Mouse (Mus musculus): Measurements from ENCODE around the gene Pitpnb. TPM values are rescaled to one million over a fixed set of nuclear protein-coding genes. Genes with fewer than 3 reads are reported as not detected.
A peak's percentile ranks its signal among the peaks of the same experiment; 100 is the strongest.

Pitpnb gene
- polyA plus RNA-seq, 1 experiment from 2014 or later, result 120 TPM

- 30% methylated on average over 10 of the region's 10 CpGs for WGBS
- DNase-seq (ENCODE audit: low spot score), result no peak
Measured at GRCm38 (mm10) chr5:111329782-111330416, 664 bp upstream of the Pitpnb start.

GRCm38 (mm10) chr5:111331099-111331435 is 504 bp downstream of the Pitpnb start:
- H3K9me3 ChIP-seq (ENCODE audit: control insufficient read depth, low read length), result no peaks in the 10 kb centered on the region
- ATAC-seq (ENCODE audit: low FRiP score), result no peak

More at GRCm38 (mm10) chr5:111329782-111330416, 664 bp upstream of the Pitpnb start:
- Histone ChIP-seq H3K36me3 (ENCODE audit: control insufficient read depth, insufficient read depth, low read length) (0 out of 2 replicates have a peak, but pooled peaks cover 3% of the 10 kb centered on the region), H3K4me2 (replicated peaks; ENCODE audit: low read depth, low read length) (peak overlapping the region; percentile 57), H3K27ac (ENCODE audit: low read depth, low read length) (peak overlapping the region; percentile 67), H3K27me3 (ENCODE audit: control insufficient read depth, insufficient read depth, low read length) (no peaks in the 10 kb centered on the region), H3K9me3 (ENCODE audit: control insufficient read depth, low read length) (no peaks in the 10 kb centered on the region), H3K9ac (ENCODE audit: low read depth, low read length) (peak overlapping the region; percentile 73), H3K4me1 (replicated peaks; ENCODE audit: control insufficient read depth, insufficient read depth, low read length) (0 out of 2 replicates have a peak, but pooled peaks cover 2% of the 10 kb centered on the region), H3K4me3 (ENCODE audit: low read depth, low read length) (peak overlapping the region; percentile 96)
- peak; percentile 52; the same call in 1 of the 2 replicates for ATAC-seq (ENCODE audit: low FRiP score)

GRCm38 (mm10) chr5:111335939-111336691 is 5.6 kb downstream of the Pitpnb start:
- Histone ChIP-seq H3K4me1 (replicated peaks; ENCODE audit: control insufficient read depth, insufficient read depth, low read length) (0 out of 2 replicates have a peak, but pooled peaks cover 2% of the 10 kb centered on the region), H3K4me2 (replicated peaks; ENCODE audit: low read depth, low read length) (no peak overlapping the region), H3K27ac (ENCODE audit: low read depth, low read length) (no peak overlapping the region), H3K27me3 (ENCODE audit: control insufficient read depth, insufficient read depth, low read length) (no peaks in the 10 kb centered on the region), H3K9ac (ENCODE audit: low read depth, low read length) (no peak overlapping the region), H3K36me3 (ENCODE audit: control insufficient read depth, insufficient read depth, low read length) (0 out of 2 replicates have a peak, but pooled peaks cover 7% of the 10 kb centered on the region), H3K4me3 (ENCODE audit: low read depth, low read length) (no peak overlapping the region), H3K9me3 (ENCODE audit: control insufficient read depth, low read length) (no peaks in the 10 kb centered on the region)
- 95% methylated on average over 8 of the region's 8 CpGs for WGBS
- DNase-seq (ENCODE audit: low spot score) (no peak), ATAC-seq (ENCODE audit: low FRiP score) (no peak)

More at GRCm38 (mm10) chr5:111331099-111331435, 504 bp downstream of the Pitpnb start:
- Histone ChIP-seq H3K4me3 (ENCODE audit: low read depth, low read length) (peak overlapping the region; percentile 96), H3K27me3 (ENCODE audit: control insufficient read depth, insufficient read depth, low read length) (no peaks in the 10 kb centered on the region), H3K9ac (ENCODE audit: low read depth, low read length) (peak overlapping the region; percentile 94), H3K36me3 (ENCODE audit: control insufficient read depth, insufficient read depth, low read length) (0 out of 2 replicates have a peak, but pooled peaks cover 3% of the 10 kb centered on the region), H3K27ac (ENCODE audit: low read depth, low read length) (peak overlapping the region; percentile 76; the same call in 1 of the 2 replicates), H3K4me2 (replicated peaks; ENCODE audit: low read depth, low read length) (peak overlapping the region; percentile 86), H3K4me1 (replicated peaks; ENCODE audit: control insufficient read depth, insufficient read depth, low read length) (0 out of 2 replicates have a peak, but pooled peaks cover 2% of the 10 kb centered on the region)
- DNase-seq (ENCODE audit: low spot score), result no peak
- WGBS, result 1% methylated on average over 14 of the region's 14 CpGs

DNA sequence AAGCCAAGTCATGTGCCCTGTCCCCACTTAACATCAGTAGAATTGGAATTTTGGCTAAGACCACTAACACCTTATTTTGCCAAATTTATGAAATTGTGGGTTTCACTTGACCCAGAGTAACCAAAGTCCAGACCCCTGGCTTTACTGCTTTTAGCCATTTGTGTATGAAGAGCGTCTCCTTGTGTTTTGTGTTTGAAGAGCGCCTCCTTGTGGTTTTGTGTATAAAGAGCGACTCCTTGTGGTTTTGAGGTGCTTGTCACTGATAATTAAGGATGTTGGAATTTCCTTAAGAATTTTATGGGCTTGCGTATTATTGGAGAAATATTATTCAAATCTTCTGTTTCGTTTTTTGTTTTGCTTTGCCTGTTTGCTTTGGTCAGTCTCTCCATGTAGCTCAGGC is 11.0 kb downstream of the Pitpnb start:
- no peak for ATAC-seq (ENCODE audit: low FRiP score)
- H3K4me3 ChIP-seq (ENCODE audit: low read depth, low read length), result no peak overlapping the region
- H3K9ac ChIP-seq (ENCODE audit: low read depth, low read length), result no peak overlapping the region
- no peaks in the 10 kb centered on the region for H3K27me3 ChIP-seq (ENCODE audit: control insufficient read depth, insufficient read depth, low read length)
- H3K27ac ChIP-seq (ENCODE audit: low read depth, low read length), result no peak overlapping the region
- H3K9me3 ChIP-seq (ENCODE audit: control insufficient read depth, low read length), result no peaks in the 10 kb centered on the region
- peak; percentile 67 for DNase-seq (ENCODE audit: low spot score)
- peaks cover 10% of the 10 kb centered on the region; the same call in 1 of the 2 replicates for H3K36me3 ChIP-seq (ENCODE audit: control insufficient read depth, insufficient read depth, low read length)
- 52% methylated on average over 5 of the region's 5 CpGs for WGBS
- no peaks in the 10 kb centered on the region for H3K4me1 ChIP-seq (replicated peaks; ENCODE audit: control insufficient read depth, insufficient read depth, low read length)
- no peak overlapping the region for H3K4me2 ChIP-seq (replicated peaks; ENCODE audit: low read depth, low read length)

DNA sequence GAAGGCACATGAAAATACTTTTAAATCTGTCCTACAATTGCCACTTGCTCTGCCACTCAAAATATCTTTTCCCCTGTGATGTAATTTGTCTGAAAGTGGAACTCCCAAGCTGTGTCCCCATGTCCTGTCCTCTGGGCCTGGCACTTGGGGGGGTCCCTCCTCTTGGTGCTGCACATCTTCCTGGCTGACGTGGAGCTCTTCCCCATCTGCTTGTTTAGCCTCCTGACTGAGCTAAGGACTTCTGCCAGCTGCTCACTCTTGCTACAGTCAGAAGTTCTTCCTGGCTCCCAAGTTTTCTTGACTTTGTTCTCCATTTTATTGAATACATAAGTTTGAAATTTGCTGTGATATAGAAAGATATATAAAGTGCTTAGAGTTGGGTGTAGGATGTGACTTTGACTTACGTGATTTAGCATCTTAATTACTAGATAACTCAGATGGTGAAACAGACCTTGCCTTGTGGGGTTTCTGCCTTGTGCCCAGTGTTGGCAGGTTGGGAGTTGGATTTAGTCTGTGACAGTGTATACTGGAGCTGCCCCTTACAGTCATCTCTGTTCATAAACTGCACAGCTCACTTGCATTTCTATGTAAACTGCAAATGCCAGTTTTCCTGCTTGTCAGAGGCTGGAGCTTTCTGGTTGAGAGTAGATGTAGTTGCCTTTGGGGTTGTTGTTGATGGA is 14.3 kb downstream of the Pitpnb start:
- Histone ChIP-seq H3K27ac (ENCODE audit: low read depth, low read length) (no peak overlapping the region), H3K4me3 (ENCODE audit: low read depth, low read length) (no peak overlapping the region), H3K4me1 (replicated peaks; ENCODE audit: control insufficient read depth, insufficient read depth, low read length) (no peaks in the 10 kb centered on the region), H3K36me3 (ENCODE audit: control insufficient read depth, insufficient read depth, low read length) (peaks cover 22% of the 10 kb centered on the region), H3K9ac (ENCODE audit: low read depth, low read length) (no peak overlapping the region), H3K9me3 (ENCODE audit: control insufficient read depth, low read length) (no peaks in the 10 kb centered on the region), H3K27me3 (ENCODE audit: control insufficient read depth, insufficient read depth, low read length) (no peaks in the 10 kb centered on the region), H3K4me2 (replicated peaks; ENCODE audit: low read depth, low read length) (no peak overlapping the region)
- 90% methylated on average over 2 of the region's 2 CpGs for WGBS
- ATAC-seq (ENCODE audit: low FRiP score) (no peak), DNase-seq (ENCODE audit: low spot score) (no peak)

DNA sequence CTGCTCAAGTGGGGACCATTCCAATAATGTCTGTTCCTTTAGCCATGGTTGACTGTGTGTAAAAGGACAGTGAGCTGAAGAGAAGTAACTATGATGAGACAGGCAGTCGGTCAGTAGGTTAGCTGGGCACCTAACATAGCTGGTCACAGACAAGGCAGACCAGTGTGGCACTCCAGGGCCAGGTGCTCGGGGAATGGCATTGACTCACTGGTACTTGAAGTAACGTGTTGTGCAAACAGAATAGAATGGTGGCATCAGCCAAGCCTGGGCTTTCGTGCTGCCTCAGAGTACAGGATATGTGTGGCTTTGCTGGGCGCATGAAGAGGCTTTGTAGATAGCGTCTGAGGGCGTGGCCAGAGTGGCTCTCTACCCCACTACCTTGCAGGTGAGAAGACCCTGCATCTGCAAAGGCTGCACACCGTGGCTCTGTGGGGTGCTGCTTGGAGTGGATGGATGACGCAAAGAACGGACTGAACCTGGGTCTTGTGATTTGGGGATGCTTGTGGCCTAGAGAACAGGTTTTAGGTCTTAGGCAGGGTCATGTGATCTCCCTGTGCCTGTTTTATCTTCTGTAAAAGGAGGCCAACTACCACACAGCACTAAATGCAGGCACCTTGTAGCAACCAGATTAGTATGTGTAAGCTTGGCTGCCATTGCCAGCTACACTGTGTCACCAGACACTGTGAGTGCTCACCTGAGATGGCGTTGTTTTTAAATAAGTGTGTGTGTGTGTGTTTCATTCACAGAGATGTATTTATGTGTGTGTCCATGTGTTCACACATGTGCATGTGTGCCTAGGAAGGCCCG is 26.5 kb downstream of the Pitpnb start:
- 93% methylated on average over 12 of the region's 12 CpGs for WGBS
- H3K27me3 ChIP-seq (ENCODE audit: control insufficient read depth, insufficient read depth, low read length), result no peaks in the 10 kb centered on the region
- H3K36me3 ChIP-seq (ENCODE audit: control insufficient read depth, insufficient read depth, low read length), result 0 out of 2 replicates have a peak, but pooled peaks cover 3% of the 10 kb centered on the region
- H3K4me2 ChIP-seq (replicated peaks; ENCODE audit: low read depth, low read length), result no peak overlapping the region
- H3K27ac ChIP-seq (ENCODE audit: low read depth, low read length), result no peak overlapping the region
- H3K9ac ChIP-seq (ENCODE audit: low read depth, low read length), result no peak overlapping the region
- H3K4me3 ChIP-seq (ENCODE audit: low read depth, low read length), result no peak overlapping the region
- no peaks in the 10 kb centered on the region for H3K9me3 ChIP-seq (ENCODE audit: control insufficient read depth, low read length)
- H3K4me1 ChIP-seq (replicated peaks; ENCODE audit: control insufficient read depth, insufficient read depth, low read length), result no peaks in the 10 kb centered on the region
- DNase-seq (ENCODE audit: low spot score) (no peak), ATAC-seq (ENCODE audit: low FRiP score) (no peak)

DNA sequence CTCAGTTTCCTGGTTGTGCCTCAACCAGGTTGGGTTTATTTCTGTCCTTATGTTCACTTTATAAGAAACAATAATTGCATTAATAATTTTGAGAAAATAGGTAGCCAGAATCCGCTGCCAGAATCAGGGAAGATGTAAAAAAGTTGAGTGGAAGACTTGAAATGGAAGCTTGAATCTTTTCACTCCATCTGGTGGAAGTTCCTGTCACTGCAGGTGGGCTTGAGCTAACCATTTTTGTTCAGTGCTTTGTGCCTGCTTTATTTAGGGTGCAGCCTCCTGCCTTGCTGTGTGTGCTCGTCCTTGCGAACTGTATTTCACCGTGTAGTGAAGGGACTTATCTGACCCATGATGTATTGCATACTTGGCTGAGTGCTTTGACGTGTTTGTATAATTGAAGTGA is 30.0 kb downstream of the Pitpnb start:
- Histone ChIP-seq H3K27ac (ENCODE audit: low read depth, low read length) (no peak overlapping the region), H3K9ac (ENCODE audit: low read depth, low read length) (no peak overlapping the region), H3K4me3 (ENCODE audit: low read depth, low read length) (no peak overlapping the region), H3K4me2 (replicated peaks; ENCODE audit: low read depth, low read length) (no peak overlapping the region), H3K4me1 (replicated peaks; ENCODE audit: control insufficient read depth, insufficient read depth, low read length) (no peaks in the 10 kb centered on the region), H3K9me3 (ENCODE audit: control insufficient read depth, low read length) (no peaks in the 10 kb centered on the region), H3K36me3 (ENCODE audit: control insufficient read depth, insufficient read depth, low read length) (0 out of 2 replicates have a peak, but pooled peaks cover 3% of the 10 kb centered on the region), H3K27me3 (ENCODE audit: control insufficient read depth, insufficient read depth, low read length) (no peaks in the 10 kb centered on the region)
- ATAC-seq (ENCODE audit: low FRiP score) (no peak), DNase-seq (ENCODE audit: low spot score) (peak; percentile 25)
- 87% methylated on average over 5 of the region's 5 CpGs for WGBS

- H3K4me3 ChIP-seq (ENCODE audit: low read depth, low read length), result no peak overlapping the region
- WGBS, result 95% methylated on average over 8 of the region's 8 CpGs
- DNase-seq (ENCODE audit: low spot score), result no peak
- H3K36me3 ChIP-seq (ENCODE audit: control insufficient read depth, insufficient read depth, low read length), result 0 out of 2 replicates have a peak, but pooled peaks cover 3% of the 10 kb centered on the region
- H3K9me3 ChIP-seq (ENCODE audit: control insufficient read depth, low read length), result no peaks in the 10 kb centered on the region
- no peak overlapping the region for H3K27ac ChIP-seq (ENCODE audit: low read depth, low read length)
- H3K27me3 ChIP-seq (ENCODE audit: control insufficient read depth, insufficient read depth, low read length), result no peaks in the 10 kb centered on the region
- H3K9ac ChIP-seq (ENCODE audit: low read depth, low read length), result no peak overlapping the region
- H3K4me2 ChIP-seq (replicated peaks; ENCODE audit: low read depth, low read length), result no peak overlapping the region
- no peaks in the 10 kb centered on the region for H3K4me1 ChIP-seq (replicated peaks; ENCODE audit: control insufficient read depth, insufficient read depth, low read length)
- no peak for ATAC-seq (ENCODE audit: low FRiP score)
Measured at GRCm38 (mm10) chr5:111361058-111361457, 30.5 kb downstream of the Pitpnb start.
